Mouse (Mus musculus) heart, adult 11 months (tissue): ENCODE results near the gene Uqcrc1.
A peak's percentile ranks its signal among the peaks of the same experiment; 100 is the strongest.

ENCODE experiments used
- DNase-seq: peaks from one replicate; pipeline ENCODE4 v3.0.0; 2022

Uqcrc1 gene

DNA sequence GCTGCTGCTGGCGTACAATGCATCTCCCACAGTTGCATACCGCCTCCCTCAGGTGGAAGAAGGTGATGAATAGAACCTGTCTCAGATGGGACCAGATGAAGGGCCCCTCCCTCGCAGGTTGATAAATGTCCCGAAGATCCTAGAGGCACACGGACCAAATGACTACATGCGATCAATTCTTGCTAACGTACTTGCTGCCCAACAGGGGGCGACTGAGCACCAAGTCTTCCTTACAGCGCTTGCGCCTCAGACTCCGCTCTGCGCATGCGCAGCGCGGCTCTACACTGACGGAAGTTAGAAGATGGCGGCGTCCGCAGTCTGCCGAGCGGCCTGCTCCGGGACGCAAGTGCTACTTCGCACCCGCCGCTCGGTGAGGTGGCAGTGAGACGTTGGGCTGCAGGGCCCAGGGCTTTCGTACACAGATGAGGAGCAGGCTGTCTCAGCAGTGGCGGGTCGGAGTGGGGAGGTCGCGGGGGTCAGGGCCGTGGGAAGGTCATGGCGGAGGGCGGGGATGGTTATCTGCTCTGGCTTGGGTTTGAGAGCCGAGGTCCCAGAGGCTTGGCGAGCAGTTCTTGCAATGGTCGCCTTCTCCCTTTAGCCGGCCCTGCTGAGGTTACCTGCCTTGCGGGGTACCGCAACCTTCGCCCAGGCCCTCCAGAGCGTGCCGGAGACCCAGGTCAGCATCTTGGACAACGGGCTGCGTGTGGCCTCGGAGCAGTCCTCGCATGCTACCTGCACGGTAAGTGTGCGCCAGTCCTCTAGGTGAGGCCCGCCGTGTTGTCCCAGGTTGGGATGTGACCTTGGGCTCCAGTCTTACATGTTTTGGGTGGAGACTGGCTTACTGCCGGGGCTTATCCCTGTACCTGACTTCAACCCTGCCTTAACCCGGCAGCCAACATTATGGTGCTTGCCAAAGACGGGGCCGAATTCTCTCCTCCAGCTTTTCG lies at the start of gene Uqcrc1:
Gene Uqcrc1 (plus strand): TSS at position 216 of the 947 bp plus-strand sequence.
- DNase-seq: peak; percentile 99

DNA sequence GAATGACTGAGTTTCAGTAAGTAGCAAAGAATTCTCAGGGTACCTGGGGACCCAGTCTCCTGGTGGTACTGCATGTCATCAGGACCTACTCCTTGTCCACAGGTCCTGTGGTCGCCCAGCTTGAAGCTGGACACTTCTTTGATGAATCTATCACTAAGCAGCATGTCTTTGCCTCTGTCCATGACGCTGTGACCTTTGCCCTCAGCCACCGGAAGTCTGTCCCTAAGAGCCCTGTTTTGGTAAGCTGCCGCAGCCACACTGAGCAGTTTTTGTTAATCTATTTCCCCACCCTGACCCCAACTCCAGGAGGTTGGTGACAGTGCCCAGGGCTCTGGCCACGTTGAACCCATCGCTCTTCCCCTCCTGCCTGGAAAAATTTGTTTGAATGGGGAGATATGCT lies 24.1 kb upstream of the Uqcrc1 start:
- no peak for DNase-seq

DNA sequence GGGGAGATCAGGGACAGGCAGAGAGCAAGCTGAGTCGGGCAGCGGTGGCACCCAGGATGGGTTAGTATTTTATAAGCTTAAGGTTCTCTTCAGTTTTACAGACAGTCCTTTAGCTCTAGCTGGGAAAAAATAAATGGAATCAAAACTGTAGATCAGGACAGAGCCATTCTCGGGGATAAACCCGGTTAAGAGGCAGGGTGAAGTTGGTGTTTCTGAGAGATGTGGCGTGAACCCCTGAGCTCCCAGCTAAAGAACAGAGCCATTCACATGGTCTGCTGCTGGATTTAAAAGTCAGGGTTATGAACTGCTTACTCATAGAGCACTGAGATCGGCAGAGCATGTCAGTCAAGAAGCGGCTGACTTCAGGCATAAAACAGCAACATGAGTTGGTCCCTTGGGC lies 23.3 kb upstream of the Uqcrc1 start:
- no peak for DNase-seq

GRCm38 (mm10) chr9:108913621-108914020 lies 22.8 kb upstream of the Uqcrc1 start:
- peak; percentile 95 for DNase-seq

GRCm38 (mm10) chr9:108914491-108914890 lies 21.9 kb upstream of the Uqcrc1 start, which contains the start of gene Tmem89:
Gene Tmem89 (plus strand): TSS chr9:108914619.
- peak; percentile 98 for DNase-seq

DNA sequence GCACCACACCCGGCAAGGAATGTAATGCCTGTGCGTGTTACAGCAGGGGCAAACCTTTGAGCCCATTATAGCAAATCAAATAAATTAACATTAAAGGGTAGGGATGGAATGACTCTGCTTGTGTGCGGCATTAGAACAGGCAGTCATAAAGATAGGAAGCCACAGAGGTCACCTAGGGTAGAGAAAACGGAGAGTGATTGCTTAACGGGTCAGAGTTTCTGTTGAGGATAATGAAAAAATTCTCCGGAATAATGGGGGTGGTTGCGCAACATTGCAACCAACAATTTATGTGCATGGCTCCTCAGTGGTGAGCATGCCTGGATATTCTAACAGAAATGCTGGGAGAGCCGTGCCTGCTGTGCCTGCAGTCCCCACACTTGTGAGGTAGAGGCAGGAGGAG lies 10.5 kb upstream of the Uqcrc1 start:
- no peak for DNase-seq

DNA sequence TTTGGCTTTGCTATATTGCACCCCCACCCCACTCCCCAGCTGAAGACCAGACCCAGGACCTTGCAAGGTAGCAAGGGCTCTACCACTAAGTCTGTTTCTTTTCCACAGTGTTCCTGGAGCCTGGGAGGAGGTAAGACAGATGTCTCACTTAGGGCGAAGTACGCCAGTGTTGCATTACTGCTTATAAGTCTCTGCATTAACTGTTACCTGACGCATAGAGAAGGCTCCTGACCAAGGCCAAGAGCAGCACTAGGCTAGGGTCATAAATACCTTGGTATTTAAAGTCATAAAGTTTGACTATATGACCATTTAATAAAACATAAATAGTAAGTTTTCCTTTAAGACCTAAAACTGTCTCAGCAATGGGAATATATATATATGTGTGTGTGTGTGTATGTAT lies 8.0 kb upstream of the Uqcrc1 start:
- DNase-seq: no peak

- no peak for DNase-seq
Observed at GRCm38 (mm10) chr9:108935991-108936390, 442 bp upstream of the Uqcrc1 start.

- DNase-seq: no peak
Observed at GRCm38 (mm10) chr9:108945111-108945510, 8.7 kb downstream of the Uqcrc1 start.

DNA sequence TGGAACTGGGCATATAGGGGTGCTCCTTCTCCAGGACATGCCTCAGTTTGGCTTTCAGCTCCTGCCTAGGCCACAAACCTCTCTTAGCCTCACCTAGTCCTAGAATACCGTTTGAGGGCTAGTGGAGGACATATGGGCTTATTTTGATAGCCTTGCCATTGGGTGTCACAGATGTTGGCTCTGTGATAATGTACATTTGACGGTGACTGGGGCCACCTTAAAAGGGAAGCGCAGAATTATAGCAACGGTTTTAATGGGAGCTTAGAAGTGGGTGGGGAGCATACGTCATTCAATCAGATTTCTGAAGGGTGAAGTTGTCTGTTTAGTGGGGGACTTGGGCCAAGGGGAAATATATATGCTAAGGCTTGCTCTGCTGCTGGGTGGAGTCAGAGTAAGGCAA lies 9.2 kb downstream of the Uqcrc1 start:
- DNase-seq: no peak

- peak; percentile 95 for DNase-seq
Observed at GRCm38 (mm10) chr9:108949231-108949966, 13.0 kb downstream of the Uqcrc1 start.

- DNase-seq: no peak
Observed at GRCm38 (mm10) chr9:108949967-108950728, 13.7 kb downstream of the Uqcrc1 start.

DNA sequence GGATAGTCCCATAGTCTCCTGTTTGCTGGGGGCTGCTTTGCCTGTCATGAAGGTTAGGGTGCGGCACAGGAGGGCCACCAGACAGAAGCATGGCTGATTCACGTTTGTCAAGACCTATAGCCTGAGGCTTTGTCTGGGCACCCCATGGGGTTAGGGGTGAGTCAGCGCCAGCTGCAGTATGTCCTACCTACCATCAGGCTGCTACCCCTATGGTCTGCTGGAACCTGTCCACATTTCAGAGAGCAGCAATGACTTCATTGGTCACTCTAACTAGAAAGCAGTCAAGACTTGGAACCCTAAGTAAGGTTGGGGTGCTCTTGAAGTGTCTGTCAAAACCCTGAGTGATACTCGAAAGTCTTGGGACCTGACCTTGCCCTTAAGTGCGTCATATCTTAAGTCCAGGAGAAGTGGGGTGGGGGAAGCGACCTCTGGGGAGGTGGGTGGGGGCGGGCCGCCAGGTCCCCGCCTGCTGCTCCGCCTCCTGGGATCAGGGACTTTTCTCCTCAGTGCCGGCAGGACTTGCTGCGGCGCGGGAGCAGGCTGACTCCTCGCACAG lies 16.7 kb downstream of the Uqcrc1 start, which contains the start of gene Col7a1:
Gene Col7a1 (plus strand): TSS at position 506 of the 556 bp plus-strand sequence.
- DNase-seq: no peak

DNA sequence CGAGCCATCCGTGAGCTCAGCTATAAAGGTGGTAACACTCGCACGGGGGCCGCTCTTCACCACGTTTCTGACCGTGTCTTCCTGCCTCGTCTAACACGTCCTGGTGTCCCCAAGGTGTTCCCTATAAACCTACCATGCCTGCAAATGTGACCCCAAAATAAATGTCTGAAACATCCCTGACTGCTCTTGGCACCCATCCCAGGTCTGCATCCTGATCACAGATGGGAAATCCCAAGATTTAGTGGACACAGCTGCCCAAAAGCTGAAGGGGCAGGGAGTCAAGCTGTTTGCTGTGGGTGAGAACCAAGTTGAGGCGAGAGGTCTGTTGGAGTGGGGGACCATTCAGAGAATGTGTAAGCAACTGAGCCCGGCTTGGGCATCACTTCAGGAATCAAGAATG lies 18.8 kb downstream of the Uqcrc1 start:
- DNase-seq: no peak

- DNase-seq: no peak
Observed at GRCm38 (mm10) chr9:108955846-108956245, 19.4 kb downstream of the Uqcrc1 start.

GRCm38 (mm10) chr9:108963577-108963976 lies 27.1 kb downstream of the Uqcrc1 start:
- no peak for DNase-seq

GRCm38 (mm10) chr9:108964338-108964737 lies 27.9 kb downstream of the Uqcrc1 start:
- DNase-seq: no peak

DNA sequence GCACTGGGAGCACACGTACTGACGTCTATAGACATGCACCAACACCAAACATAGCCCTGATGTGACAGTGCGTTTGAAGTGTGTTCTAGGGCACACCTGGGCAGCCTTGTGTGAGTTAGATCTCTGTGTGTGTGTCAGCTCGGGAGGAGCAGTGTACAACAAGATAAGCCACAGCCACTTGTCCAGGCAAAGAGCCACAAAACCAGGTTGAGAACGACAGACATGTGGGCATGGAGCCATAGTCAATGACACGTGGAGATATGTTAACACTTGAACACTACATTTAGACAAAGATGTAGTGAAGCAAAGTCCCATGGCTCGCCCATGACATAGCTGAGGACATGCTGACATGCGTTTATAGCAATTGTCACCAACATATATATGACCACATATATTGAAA lies 34.2 kb downstream of the Uqcrc1 start:
- DNase-seq: no peak

GRCm38 (mm10) chr9:108976483-108976882 lies 40.0 kb downstream of the Uqcrc1 start:
- DNase-seq: no peak

DNA sequence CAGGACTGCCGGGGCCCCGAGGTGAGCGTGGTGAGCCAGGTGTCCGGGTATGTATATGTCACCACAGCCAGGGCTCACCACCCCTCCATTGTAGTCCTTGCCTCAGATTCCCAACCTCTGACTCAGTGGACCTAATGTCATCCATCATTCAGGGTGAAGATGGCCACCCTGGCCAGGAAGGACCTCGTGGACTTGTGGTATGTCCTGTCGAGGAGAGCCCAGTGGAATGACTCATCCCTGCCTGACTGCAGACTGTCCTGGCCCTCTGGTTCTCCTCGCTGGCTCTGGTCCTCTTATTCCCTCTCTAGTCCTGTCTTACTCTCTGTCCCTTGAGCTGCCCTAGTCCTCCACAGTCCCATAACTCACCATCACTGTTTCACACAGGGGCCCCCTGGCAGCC lies 41.5 kb downstream of the Uqcrc1 start:
- no peak for DNase-seq

DNA sequence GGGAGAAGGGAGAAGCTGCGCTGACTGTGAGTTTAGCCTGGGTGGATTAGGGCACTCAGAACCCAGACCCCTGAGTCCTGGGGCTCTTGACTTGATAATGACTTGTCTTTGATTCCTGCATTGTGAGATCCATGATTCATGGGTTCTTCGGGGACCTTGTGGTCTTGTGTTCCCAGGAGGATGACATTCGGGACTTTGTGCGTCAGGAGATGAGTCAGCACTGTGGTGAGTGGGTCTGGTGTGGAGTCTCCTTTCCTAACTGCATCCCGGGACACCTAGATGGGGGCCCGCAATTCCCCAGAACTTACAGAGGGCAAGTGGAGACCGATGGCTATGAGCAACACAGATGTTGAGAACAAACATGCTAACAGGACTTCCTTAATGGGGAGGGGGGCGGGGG lies 46.1 kb downstream of the Uqcrc1 start:
- DNase-seq: no peak

DNA sequence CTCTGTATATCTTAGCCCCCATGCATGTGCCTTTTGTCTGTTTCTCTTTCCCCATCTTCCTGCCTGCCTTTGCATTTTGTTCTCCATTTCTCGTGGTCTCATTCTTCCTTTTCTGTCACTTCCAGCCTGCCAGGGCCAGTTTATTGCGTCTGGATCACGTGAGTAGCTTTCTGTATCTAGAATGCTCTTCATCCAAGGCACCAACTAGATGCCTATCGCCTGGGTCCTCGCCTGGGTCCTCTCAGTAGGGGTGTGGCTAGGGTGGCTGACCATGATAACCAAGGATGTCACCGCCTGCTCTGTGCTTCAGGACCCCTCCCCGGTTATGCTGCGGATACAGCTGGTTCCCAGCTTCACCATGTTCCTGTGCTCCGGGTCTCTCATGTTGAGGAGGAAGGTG lies 46.8 kb downstream of the Uqcrc1 start:
- no peak for DNase-seq

DNA sequence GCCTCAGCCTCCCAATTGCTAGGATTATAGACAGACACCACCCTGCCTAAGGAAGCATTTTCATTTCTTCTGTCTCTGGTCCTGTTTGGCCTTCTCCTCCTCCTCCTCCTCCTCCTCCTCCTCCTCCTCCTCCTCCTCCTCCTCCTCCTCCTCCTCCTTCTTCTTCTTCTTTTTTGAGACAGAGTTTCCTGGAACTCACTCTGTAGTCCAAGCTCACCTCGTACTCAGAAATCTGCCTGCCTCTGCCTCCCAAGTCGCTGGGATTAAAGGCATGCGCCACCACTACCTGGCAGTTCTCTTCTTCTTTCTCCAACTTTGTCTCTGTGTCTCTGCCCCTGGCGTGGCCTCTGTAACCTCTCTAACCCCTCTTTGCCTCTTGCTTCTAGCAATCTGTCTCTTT lies 49.3 kb downstream of the Uqcrc1 start, which contains the start of gene Ucn2:
Gene Ucn2 (plus strand): TSS at position 301 of the 400 bp plus-strand sequence.
- DNase-seq: no peak
